In the genomic region with DNA sequence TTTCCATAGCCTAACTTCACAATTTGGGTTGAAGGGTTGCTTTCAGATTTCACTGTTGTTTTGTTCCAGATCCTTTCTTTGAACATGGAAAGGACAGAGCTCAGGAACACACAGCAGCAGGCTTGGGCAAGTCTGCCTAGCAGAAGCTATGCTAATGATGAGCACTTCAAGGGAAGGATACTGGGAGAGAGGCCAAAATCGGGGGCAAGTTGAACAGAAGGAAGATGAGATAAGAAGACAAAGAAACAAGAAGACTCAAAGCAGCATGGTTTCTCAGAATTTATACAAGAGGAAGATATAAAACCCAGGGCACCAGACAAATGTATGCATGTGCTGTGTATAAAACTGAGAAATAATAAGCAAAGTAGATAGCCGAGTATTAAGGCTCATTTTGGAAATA, we compare ENCODE assay signal across 14 mouse cellular contexts.
DNase-seq lines count a peak whose midpoint lies in the region; ATAC-seq lines count a peak whose summit lies in the region.
"Had no signal": no experiment of that assay in that cellular context is flagged by ENCODE, and none has a peak within 500 bp of the region (broad histone marks: within the 10 kb centered on the region; RNA-seq: fewer than 3 reads in every experiment).

No protein-coding gene starts in this region.

- ATAC-seq in forebrain, embryonic 14.5 days: 0 out of 2 replicates have a peak, but pooled peaks have one; percentile 46
- ATAC-seq in forebrain, embryonic 11.5 days (replicated peaks; ENCODE audit: low FRiP score): no peak
- peak; percentile 93 for ATAC-seq in megakaryocyte progenitor cell, adult 5-6 weeks (replicated peaks; ENCODE audit: poor library complexity)
- ATAC-seq: forebrain, embryonic 16.5 days had no signal

- H3K27me3 ChIP-seq in forebrain, embryonic 14.5 days (replicated peaks; ENCODE audit: control insufficient read depth, insufficient read depth, low read length): no peaks in the 10 kb centered on the region
- no peaks in the 10 kb centered on the region for H3K27me3 ChIP-seq in forebrain, embryonic 11.5 days (ENCODE audit: control insufficient read depth, insufficient read depth, low read length)
- H3K27me3 ChIP-seq: stomach, embryonic 15.5 days had no signal

- no peaks in the 10 kb centered on the region for H3K4me1 ChIP-seq in forebrain, embryonic 14.5 days (ENCODE audit: control insufficient read depth, insufficient read depth, low read length)
- no peaks in the 10 kb centered on the region for H3K4me1 ChIP-seq in forebrain, embryonic 11.5 days (replicated peaks; ENCODE audit: control insufficient read depth, insufficient read depth, low read length)
- H3K4me1 ChIP-seq: stomach, embryonic 15.5 days had no signal

- 69% methylated on average over 2 of the region's 2 CpGs for WGBS in forebrain, embryonic 14.5 days
- WGBS in forebrain, embryonic 11.5 days: 71% methylated on average over 2 of the region's 2 CpGs

- DNase-seq in forebrain, embryonic 14.5 days (ENCODE audit: low spot score): peak; percentile 40
- DNase-seq in forebrain, embryonic 11.5 days (ENCODE audit: low spot score): no peak
- peak; percentile 19 for DNase-seq in right cerebral cortex, adult 18-20 months
- DNase-seq in right cerebral cortex, postnatal 36 days (ENCODE audit: low spot score in 2 of 2): no peak
- DNase-seq in c-Kit-positive CD71-positive TER-119-positive erythroid progenitor cells, embryonic 14.5 days (ENCODE audit: low spot score): peak; percentile 34
- DNase-seq in embryo, embryonic 10.5 days (ENCODE audit: low spot score): no peak
- no peak for DNase-seq in urinary bladder, postnatal 14 days (ENCODE audit: low spot score)
- DNase-seq: adrenal gland, adult 2 months; heart, postnatal 10 days; lung, postnatal 10 days; thymus, postnatal 4 days had no signal

- no peaks in the 10 kb centered on the region for H3K36me3 ChIP-seq in forebrain, embryonic 14.5 days (ENCODE audit: control insufficient read depth, insufficient read depth, low read length)
- H3K36me3 ChIP-seq in forebrain, embryonic 11.5 days (ENCODE audit: control insufficient read depth, insufficient read depth, low read length): no peaks in the 10 kb centered on the region
- H3K36me3 ChIP-seq: stomach, embryonic 15.5 days had no signal

- H3K9ac ChIP-seq in forebrain, embryonic 14.5 days (ENCODE audit: low read length): no peak overlapping the region
- no peak overlapping the region for H3K9ac ChIP-seq in forebrain, embryonic 11.5 days (ENCODE audit: low read length)
- H3K9ac ChIP-seq: stomach, embryonic 15.5 days had no signal

- H3K4me2 ChIP-seq in forebrain, embryonic 14.5 days (ENCODE audit: low read length): no peak overlapping the region
- no peak overlapping the region for H3K4me2 ChIP-seq in forebrain, embryonic 11.5 days (ENCODE audit: low read depth, low read length, severe bottlenecking)
- H3K4me2 ChIP-seq: stomach, embryonic 15.5 days had no signal

- H3K27ac ChIP-seq in forebrain, embryonic 14.5 days (ENCODE audit: low read depth, low read length): no peak overlapping the region
- H3K27ac ChIP-seq in forebrain, embryonic 11.5 days (ENCODE audit: low read depth, low read length): no peak overlapping the region
- H3K27ac ChIP-seq: stomach, embryonic 15.5 days had no signal

- no peaks in the 10 kb centered on the region for H3K9me3 ChIP-seq in forebrain, embryonic 14.5 days (replicated peaks; ENCODE audit: control insufficient read depth, low read length)
- H3K9me3 ChIP-seq in forebrain, embryonic 11.5 days (ENCODE audit: control insufficient read depth, low read length): no peaks in the 10 kb centered on the region
- H3K9me3 ChIP-seq: stomach, embryonic 15.5 days had no signal

- no peak overlapping the region for H3K4me3 ChIP-seq in forebrain, embryonic 14.5 days (ENCODE audit: low read depth, low read length)
- no peak overlapping the region for H3K4me3 ChIP-seq in forebrain, embryonic 11.5 days (ENCODE audit: low read depth, low read length)
- H3K4me3 ChIP-seq: stomach, embryonic 15.5 days had no signal

Comparison
In these comparisons a context has a peak if more than half of its experiments do, and no peak if none do; other contexts are left out.
1. DNase-seq: peak in forebrain, embryonic 14.5 days (single experiment), right cerebral cortex, adult 18-20 months (single experiment) and c-Kit-positive CD71-positive TER-119-positive erythroid progenitor cells, embryonic 14.5 days (single experiment); none in forebrain, embryonic 11.5 days (single experiment), right cerebral cortex, postnatal 36 days (0 of 2), embryo, embryonic 10.5 days (single experiment) and urinary bladder, postnatal 14 days (single experiment).